Mouse (Mus musculus): ENCODE measurements around the gene Taf12. TPM values are rescaled to one million over a fixed set of nuclear protein-coding genes. Genes with fewer than 3 reads are reported as not detected.
A peak's percentile ranks its signal among the peaks of the same experiment; 100 is the strongest.

The Taf12 gene
- polyA plus RNA-seq (2015; fragmentation: Nextera tagmentation; extraction: Ambion mirVana), result 31.7 and 38.3 TPM in 2 replicates

- Histone ChIP-seq H3K4me3 (replicated peaks) (peak within 1 kb of the TSS; percentile 93), H3K36me3 (replicated peaks) (0 out of 2 replicates have a peak, but pooled peaks cover 10% of the 10 kb centered on the region), H3K9ac (peak within 1 kb of the TSS; percentile 98), H3K4me1 (replicated peaks) (peaks cover 56% of the 10 kb centered on the region), H3K27ac (replicated peaks) (peak within 1 kb of the TSS; percentile 98), H3K9me3 (replicated peaks) (no peaks in the 10 kb centered on the region), H3K27me3 (no peaks in the 10 kb centered on the region), H3K4me2 (peak within 1 kb of the TSS; percentile 91)
- WGBS (ENCODE audit: insufficient replicate concordance), result under 1% methylated on average over 48 of the region's 48 CpGs
- ATAC-seq (ENCODE audit: insufficient read depth), result peak; percentile 79
These were observed at the start of gene Taf12 for GRCm38 (mm10) chr4:132274156-132274862. Gene Taf12, plus strand, starts transcription at chr4:132274375.

DNA sequence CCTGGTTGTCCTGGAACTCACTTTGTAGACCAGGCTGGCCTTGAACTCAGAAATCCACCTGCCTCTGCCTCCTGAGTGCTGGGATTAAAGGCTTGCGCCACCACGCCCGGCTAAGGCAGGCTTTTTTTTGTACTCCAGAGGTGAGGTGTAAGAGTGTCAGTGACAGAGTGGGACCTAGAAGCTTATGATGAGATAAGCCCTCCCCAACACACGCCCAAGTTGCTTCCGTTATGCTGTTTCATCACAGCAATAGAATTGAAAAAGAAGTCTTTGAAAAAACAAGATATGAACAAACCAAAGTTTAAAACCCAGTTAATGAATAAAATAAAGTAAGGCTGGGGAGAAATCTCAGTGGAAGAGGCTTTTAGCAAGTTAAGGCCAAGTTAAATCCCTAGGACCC, 43.8 kb upstream of the Taf12 start:
- Histone ChIP-seq H3K4me1 (replicated peaks) (peaks cover 10% of the 10 kb centered on the region; the same call in 1 of the 2 replicates), H3K4me3 (replicated peaks) (no peak overlapping the region), H3K4me2 (no peak overlapping the region), H3K36me3 (replicated peaks) (peaks cover 96% of the 10 kb centered on the region), H3K9me3 (replicated peaks) (no peaks in the 10 kb centered on the region), H3K27ac (replicated peaks) (no peak overlapping the region), H3K27me3 (no peaks in the 10 kb centered on the region), H3K9ac (no peak overlapping the region)
- no peak for ATAC-seq (ENCODE audit: insufficient read depth)
- 50% methylated on average over 5 of the region's 5 CpGs for WGBS (ENCODE audit: insufficient replicate concordance)

GRCm38 (mm10) chr4:132234710-132235109, 39.5 kb upstream of the Taf12 start:
- WGBS (ENCODE audit: insufficient replicate concordance), result 75% methylated on average over 8 of the region's 8 CpGs
- H3K27ac ChIP-seq (replicated peaks), result no peak overlapping the region

GRCm38 (mm10) chr4:132238356-132238755, 35.8 kb upstream of the Taf12 start:
- peaks cover 24% of the 10 kb centered on the region for H3K4me1 ChIP-seq (replicated peaks)
- no peak overlapping the region for H3K4me2 ChIP-seq
- no peak overlapping the region for H3K4me3 ChIP-seq (replicated peaks)
- ATAC-seq (ENCODE audit: insufficient read depth), result no peak
- H3K9ac ChIP-seq, result no peak overlapping the region
- H3K27me3 ChIP-seq, result no peaks in the 10 kb centered on the region
- H3K27ac ChIP-seq (replicated peaks), result no peak overlapping the region
- H3K36me3 ChIP-seq (replicated peaks), result peaks cover 88% of the 10 kb centered on the region
- WGBS (ENCODE audit: insufficient replicate concordance), result 81% methylated on average over 4 of the region's 4 CpGs
- no peaks in the 10 kb centered on the region for H3K9me3 ChIP-seq (replicated peaks)

More at GRCm38 (mm10) chr4:132234710-132235109, 39.5 kb upstream of the Taf12 start:
- H3K9me3 ChIP-seq (replicated peaks), result no peaks in the 10 kb centered on the region
- no peak overlapping the region for H3K4me2 ChIP-seq
- no peak overlapping the region for H3K4me3 ChIP-seq (replicated peaks)
- H3K27me3 ChIP-seq, result no peaks in the 10 kb centered on the region
- ATAC-seq (ENCODE audit: insufficient read depth), result no peak
- H3K9ac ChIP-seq, result no peak overlapping the region
- peaks cover 91% of the 10 kb centered on the region for H3K36me3 ChIP-seq (replicated peaks)
- H3K4me1 ChIP-seq (replicated peaks), result peaks cover 10% of the 10 kb centered on the region; the same call in 1 of the 2 replicates

GRCm38 (mm10) chr4:132240367-132240766, 33.8 kb upstream of the Taf12 start:
- Histone ChIP-seq H3K4me1 (replicated peaks) (peaks cover 24% of the 10 kb centered on the region), H3K27ac (replicated peaks) (no peak overlapping the region), H3K9ac (no peak overlapping the region), H3K36me3 (replicated peaks) (peaks cover 83% of the 10 kb centered on the region), H3K4me2 (no peak overlapping the region), H3K4me3 (replicated peaks) (no peak overlapping the region), H3K27me3 (no peaks in the 10 kb centered on the region), H3K9me3 (replicated peaks) (no peaks in the 10 kb centered on the region)
- WGBS (ENCODE audit: insufficient replicate concordance), result 32% methylated on average over 3 of the region's 3 CpGs
- no peak for ATAC-seq (ENCODE audit: insufficient read depth)

- Histone ChIP-seq H3K36me3 (replicated peaks) (peaks cover 83% of the 10 kb centered on the region), H3K27me3 (no peaks in the 10 kb centered on the region), H3K27ac (replicated peaks) (peak overlapping the region; percentile 65), H3K9me3 (replicated peaks) (no peaks in the 10 kb centered on the region), H3K9ac (no peak overlapping the region), H3K4me3 (replicated peaks) (no peak overlapping the region), H3K4me1 (replicated peaks) (peaks cover 24% of the 10 kb centered on the region), H3K4me2 (0 out of 2 replicates have a peak overlapping the region, but pooled peaks have one; percentile 5)
- ATAC-seq (ENCODE audit: insufficient read depth), result peak; percentile 77
- 27% methylated on average over 3 of the region's 3 CpGs for WGBS (ENCODE audit: insufficient replicate concordance)
These were observed 33.0 kb upstream of the Taf12 start for GRCm38 (mm10) chr4:132241208-132241607.

DNA sequence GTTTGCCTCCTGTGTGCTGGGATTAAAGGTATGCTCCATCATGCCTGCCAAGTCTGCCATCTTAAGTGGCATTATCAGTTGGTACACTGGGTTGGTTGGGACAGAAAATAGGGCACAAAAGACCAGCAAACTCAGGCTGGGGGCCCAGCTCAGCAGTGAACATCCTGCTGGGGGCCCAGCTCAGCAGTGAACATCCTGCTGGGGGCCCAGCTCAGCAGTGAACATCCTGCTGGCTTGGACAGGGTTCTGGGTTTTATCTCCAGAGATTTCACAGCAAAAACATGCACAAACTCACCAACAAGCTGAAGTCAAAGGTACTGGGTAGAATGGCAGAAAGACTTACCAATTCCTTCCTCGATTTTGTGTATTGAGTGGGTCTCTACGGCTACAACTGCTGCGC, 28.5 kb upstream of the Taf12 start:
- H3K9ac ChIP-seq, result no peak overlapping the region
- H3K4me3 ChIP-seq (replicated peaks), result no peak overlapping the region
- H3K27me3 ChIP-seq, result no peaks in the 10 kb centered on the region
- H3K9me3 ChIP-seq (replicated peaks), result no peaks in the 10 kb centered on the region
- H3K4me1 ChIP-seq (replicated peaks), result peaks cover 27% of the 10 kb centered on the region
- no peak overlapping the region for H3K4me2 ChIP-seq
- peaks cover 86% of the 10 kb centered on the region for H3K36me3 ChIP-seq (replicated peaks)
- H3K27ac ChIP-seq (replicated peaks), result no peak overlapping the region
- WGBS (ENCODE audit: insufficient replicate concordance), result 55% methylated on average over 3 of the region's 3 CpGs
- ATAC-seq (ENCODE audit: insufficient read depth), result no peak

DNA sequence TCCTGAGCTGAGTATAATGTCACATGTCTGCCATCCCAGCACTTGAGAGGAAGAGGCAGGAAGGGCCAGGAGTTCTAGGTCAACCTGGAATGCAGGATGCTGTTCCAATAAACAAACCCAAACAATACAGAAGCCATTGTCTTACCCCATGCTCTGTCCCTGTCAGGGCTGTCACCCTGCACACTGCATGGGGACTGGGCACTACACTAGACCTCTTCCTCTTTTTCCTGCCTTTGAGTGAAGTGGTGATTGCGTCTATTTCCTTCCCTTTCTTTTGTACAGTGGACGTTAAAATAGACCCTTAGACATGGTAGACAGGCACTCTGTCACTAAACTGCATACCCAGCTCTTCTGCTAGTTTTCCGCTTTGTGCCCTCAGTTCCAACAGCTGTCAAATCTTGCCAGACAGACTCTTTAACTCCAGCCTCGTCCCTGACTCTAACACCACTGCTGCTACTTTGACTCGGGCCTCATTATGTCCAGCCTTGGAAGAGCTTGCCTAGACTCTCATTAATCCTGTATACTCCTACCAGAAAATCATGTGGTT, 26.7 kb upstream of the Taf12 start:
- ATAC-seq (ENCODE audit: insufficient read depth), result peak; percentile 70
- Histone ChIP-seq H3K4me1 (replicated peaks) (peaks cover 16% of the 10 kb centered on the region; the same call in 1 of the 2 replicates), H3K9me3 (replicated peaks) (no peaks in the 10 kb centered on the region), H3K36me3 (replicated peaks) (peaks cover 85% of the 10 kb centered on the region), H3K4me3 (replicated peaks) (no peak overlapping the region), H3K27ac (replicated peaks) (peak overlapping the region; percentile 45; the same call in 1 of the 2 replicates), H3K4me2 (peak overlapping the region; percentile 3; the same call in 1 of the 2 replicates), H3K27me3 (no peaks in the 10 kb centered on the region), H3K9ac (no peak overlapping the region)
- WGBS (ENCODE audit: insufficient replicate concordance), result 49% methylated on average over 5 of the region's 5 CpGs

- 70% methylated on average over 9 of the region's 9 CpGs for WGBS (ENCODE audit: insufficient replicate concordance)
- no peak for ATAC-seq (ENCODE audit: insufficient read depth)
These were observed 22.6 kb upstream of the Taf12 start for GRCm38 (mm10) chr4:132251596-132251995.

DNA sequence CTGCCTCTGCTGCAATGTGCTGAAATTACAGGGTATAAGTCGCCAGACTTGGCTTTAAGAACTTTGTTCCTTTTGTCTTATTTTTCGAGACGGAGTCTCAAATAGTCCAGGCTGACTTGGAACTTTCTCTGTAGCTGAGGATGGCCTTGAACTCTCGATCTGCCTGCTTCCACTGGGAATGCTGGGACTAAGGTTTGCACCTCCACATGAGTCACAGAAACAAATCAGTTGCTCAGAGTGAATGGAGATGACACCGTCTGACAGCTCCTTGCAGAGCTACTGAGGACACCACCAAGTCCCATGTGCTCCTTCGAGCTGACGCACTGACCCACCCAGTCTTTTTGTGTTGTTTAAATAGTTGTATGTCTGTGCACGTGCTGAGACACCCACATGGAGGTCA, 21.0 kb upstream of the Taf12 start:
- Histone ChIP-seq H3K27me3 (no peaks in the 10 kb centered on the region), H3K4me3 (replicated peaks) (no peak overlapping the region)

More at GRCm38 (mm10) chr4:132251596-132251995, 22.6 kb upstream of the Taf12 start:
- Histone ChIP-seq H3K4me2 (no peak overlapping the region), H3K4me1 (replicated peaks) (peaks cover 39% of the 10 kb centered on the region), H3K36me3 (replicated peaks) (peaks cover 50% of the 10 kb centered on the region), H3K27ac (replicated peaks) (no peak overlapping the region), H3K4me3 (replicated peaks) (no peak overlapping the region), H3K9me3 (replicated peaks) (no peaks in the 10 kb centered on the region), H3K9ac (no peak overlapping the region), H3K27me3 (no peaks in the 10 kb centered on the region)

DNA sequence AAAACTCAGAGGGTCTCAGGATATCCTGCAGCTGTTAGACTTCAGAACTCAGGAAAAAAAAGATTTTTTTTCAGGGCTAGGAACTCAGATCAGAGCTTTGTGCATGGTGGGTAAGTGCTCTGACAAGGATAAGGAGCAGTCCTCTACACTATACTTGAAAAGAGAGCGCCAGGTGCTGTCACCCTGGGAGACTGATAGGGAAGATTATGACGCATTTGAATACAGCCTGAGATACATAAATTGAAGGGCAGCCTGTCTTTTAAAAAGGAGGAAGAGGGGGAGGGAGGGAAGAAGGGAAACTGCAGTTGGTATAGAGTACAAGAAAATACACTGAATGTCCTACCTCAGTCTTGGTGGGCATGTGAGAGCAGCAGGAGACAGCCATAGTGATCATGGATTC, 20.6 kb upstream of the Taf12 start:
- peak; percentile 15; the same call in 1 of the 2 replicates for ATAC-seq (ENCODE audit: insufficient read depth)
- Histone ChIP-seq H3K9me3 (replicated peaks) (no peaks in the 10 kb centered on the region), H3K27ac (replicated peaks) (no peak overlapping the region), H3K27me3 (no peaks in the 10 kb centered on the region), H3K4me2 (no peak overlapping the region), H3K36me3 (replicated peaks) (peaks cover 38% of the 10 kb centered on the region), H3K4me3 (replicated peaks) (no peak overlapping the region), H3K4me1 (replicated peaks) (peaks cover 39% of the 10 kb centered on the region), H3K9ac (no peak overlapping the region)
- WGBS (ENCODE audit: insufficient replicate concordance), result 28% methylated on average over 2 of the region's 2 CpGs

More for the DNA sequence above, 21.0 kb upstream of the Taf12 start:
- Histone ChIP-seq H3K4me1 (replicated peaks) (peaks cover 34% of the 10 kb centered on the region), H3K9me3 (replicated peaks) (no peaks in the 10 kb centered on the region), H3K4me2 (no peak overlapping the region), H3K27ac (replicated peaks) (no peak overlapping the region), H3K9ac (no peak overlapping the region), H3K36me3 (replicated peaks) (peaks cover 40% of the 10 kb centered on the region)
- ATAC-seq (ENCODE audit: insufficient read depth), result no peak
- WGBS (ENCODE audit: insufficient replicate concordance), result 79% methylated on average over 8 of the region's 8 CpGs

Data from liver, embryonic 15.5 days (tissue).